Mouse (Mus musculus): ENCODE measurements at regions not wholly inside any gene's neighbourhood (a gene's known extent, or its start where the extent isn't known, plus 50 kb on each side); places are given as distances from the start of the nearest gene placed in this dataset.

GRCm38 (mm10) chr14:71936373-71937156, 555.1 kb downstream of the Gm9195 start:
- no peak for TF ChIP-seq CTCF (IDR thresholded peaks at IDR 0.05; ENCODE audit: borderline replicate concordance, control insufficient read depth, extremely low read depth, insufficient read depth, low read length, poor library complexity)
- TF ChIP-seq POLR2A (IDR thresholded peaks at IDR 0.05; ENCODE audit: control insufficient read depth, extremely low read depth, insufficient read depth, low read length, poor library complexity), result no peak

All from thymus, adult 2 months (tissue).